Mouse (Mus musculus) megakaryocyte-erythroid progenitor cell, adult 5-6 weeks (primary cell): ENCODE measurements around the gene Dact2. TPM values are rescaled to one million over a fixed set of nuclear protein-coding genes. Genes with fewer than 3 reads are reported as not detected.

Experiments used
- ATAC-seq: replicated peaks from 2 replicates; pipeline ENCODE4 v1.8.0; 2016; ENCODE audit warnings: mild to moderate bottlenecking, inconsistent platforms; ENCODE audit not compliant: severe bottlenecking, poor library complexity, low FRiP score, low TSS enrichment
- total RNA-seq, 2 experiments: library from RNA; stranded (forward) in 1 of 2; stranded (reverse) in 1 of 2; fragments of 200-1000, 215-1000 nt in 1 of 2; fragments of >200 nt in 1 of 2; fragmentation: Nextera tagmentation in 1 of 2; gene quantifications; 2 replicates each; pipeline ENCODE4 v1.2.3; 2014 to 2017

Dact2 gene
- total RNA-seq, 2 experiments from 2014 or later = not detected

DNA sequence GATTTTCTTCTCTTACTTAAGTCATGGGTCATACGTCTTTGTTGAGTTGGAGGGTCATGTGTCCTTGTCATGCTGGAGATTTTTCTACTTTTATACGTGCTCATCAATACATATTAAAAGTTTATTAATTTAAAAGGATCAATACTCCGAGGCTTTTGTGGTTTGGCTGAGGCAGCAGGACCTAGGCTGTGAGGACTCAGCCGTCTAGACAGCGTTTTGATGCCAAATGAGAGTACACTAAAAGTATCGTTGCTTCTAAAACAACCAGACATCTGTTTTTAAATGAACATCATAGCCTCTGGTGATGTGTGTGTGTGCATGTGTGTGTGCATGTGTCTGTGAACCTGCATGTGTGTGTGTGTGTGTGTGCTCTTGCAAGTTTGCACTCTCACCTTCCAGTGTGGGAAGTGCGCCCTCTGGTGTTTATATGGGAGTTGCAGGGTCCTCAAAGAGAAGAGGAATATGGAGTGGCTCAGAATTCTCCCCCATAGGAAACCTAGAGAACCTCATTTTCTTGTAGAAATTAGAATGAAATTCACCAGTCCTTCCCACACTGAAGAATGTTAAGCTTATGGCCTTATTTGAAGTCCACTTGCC lies 16.6 kb upstream of the Dact2 start:
- peak; percentile 77; the same call in 1 of the 2 replicates for ATAC-seq

DNA sequence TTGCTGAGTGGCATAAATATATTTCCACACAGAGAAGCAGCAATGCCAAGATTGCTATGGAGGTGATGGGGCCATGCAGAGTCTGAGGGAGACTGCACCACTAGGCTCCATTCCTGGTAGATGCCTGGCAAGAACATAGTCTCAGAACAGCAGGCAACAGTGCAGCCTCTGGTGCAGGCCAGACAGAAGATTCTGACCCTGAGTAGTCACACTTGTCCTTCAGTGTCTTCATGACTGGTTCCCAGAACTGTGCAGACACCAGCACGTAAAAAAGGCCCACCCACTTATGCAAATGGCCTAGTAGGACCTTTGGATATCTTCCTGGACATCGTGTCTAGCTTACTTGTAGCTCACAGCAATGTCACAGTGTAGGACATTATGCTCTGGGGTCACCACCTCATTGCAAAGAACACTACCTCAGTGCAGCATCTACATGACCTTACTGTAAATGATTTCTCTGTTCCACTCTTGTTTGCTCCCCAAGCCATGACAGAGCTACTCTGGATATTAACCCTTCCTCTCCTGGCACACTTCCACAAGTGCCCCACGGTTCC lies 9.9 kb upstream of the Dact2 start:
- ATAC-seq = no peak

GRCm38 (mm10) chr17:14212796-14213195 lies 8.7 kb upstream of the Dact2 start:
- ATAC-seq = no peak

DNA sequence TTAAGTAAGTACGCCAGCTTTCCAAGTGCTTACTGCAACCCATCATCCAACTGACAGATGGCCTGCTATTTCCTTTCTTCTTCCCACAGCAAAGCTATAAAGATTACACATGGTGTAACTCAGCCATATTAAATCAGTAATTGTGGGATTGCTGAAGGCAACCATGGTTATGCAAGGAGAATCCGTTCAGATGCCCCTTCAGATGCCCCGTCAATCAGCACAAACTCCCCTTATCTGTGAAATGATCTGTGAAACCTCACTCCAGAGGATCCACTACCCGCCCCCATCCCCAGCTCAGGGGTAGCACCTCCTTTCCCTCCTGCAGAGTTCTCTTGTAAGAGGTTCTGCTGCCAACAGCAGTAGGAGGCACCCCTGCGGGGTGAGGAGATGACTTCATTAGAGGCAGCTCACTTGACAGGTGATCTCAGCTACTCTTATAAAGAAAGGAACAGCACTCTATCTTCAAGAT lies 3.0 kb upstream of the Dact2 start:
- no peak for ATAC-seq

GRCm38 (mm10) chr17:14206062-14206461 lies 2.0 kb upstream of the Dact2 start:
- peak; percentile 94 for ATAC-seq

DNA sequence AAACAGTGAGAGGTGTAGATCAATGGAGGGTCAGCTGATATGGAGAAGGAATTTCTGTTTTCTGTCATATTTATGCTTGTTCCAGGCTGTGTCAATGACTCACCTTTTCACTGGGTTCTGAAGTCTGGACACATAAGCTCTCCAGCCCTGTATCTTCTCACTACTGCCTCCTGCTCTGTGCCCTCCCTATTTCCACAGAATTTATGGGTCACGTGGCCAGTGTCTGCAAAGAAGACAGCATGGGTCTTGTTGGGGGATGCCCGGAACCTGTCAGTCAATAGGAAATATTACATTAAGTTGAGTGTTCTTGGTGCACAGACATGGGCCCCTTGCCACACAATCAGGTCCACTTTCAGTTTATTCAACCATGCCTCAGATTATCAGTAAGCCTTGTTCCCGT lies 1.1 kb upstream of the Dact2 start:
- no peak for ATAC-seq

GRCm38 (mm10) chr17:14203121-14203941 lies 773 bp downstream of the Dact2 start:
- no peak for ATAC-seq

GRCm38 (mm10) chr17:14202291-14203030 lies 1.6 kb downstream of the Dact2 start:
- no peak for ATAC-seq

DNA sequence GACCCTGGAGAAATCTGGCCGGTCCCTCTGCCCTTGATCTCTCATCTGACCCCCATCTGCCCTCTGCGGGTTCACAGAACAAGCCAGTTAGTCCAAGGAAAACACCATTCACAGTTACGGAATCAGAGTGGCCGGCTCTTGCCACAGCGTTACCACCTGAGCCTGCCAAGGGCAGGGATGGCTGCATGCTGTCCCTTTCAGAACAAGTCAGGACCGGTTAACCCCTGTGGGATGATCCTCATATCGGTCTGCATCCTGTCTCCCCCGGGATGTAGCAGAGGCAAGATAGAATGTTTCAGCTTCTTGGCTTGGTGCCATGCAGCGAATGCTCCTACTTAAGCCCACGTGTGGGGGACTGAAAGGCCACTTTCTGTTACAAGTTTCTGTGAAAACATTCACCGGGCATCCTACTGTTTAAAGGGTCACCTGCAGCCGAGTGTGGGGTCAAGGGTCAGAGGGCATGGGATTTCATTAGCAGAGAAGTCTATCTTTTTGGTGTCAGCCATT lies 2.8 kb downstream of the Dact2 start:
- ATAC-seq = no peak

DNA sequence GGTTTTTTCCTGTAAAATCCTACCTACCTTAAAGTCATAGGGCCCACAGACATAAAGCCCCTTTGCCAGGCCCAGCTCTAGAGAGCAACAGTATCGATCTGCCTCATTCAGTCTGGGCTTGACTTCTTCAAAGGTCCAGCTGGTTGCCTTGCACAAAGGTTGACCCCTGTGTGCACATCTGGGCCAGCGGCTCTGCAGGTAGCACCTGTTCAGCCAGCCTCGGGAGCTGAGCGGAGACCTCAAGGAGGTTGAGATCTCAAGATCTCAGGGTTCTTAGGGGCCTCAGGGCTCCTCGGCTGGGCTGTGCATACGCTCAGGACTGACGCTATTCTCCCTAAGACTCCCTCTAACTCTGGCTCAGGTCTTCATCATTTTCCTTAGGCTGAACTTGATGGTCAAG lies 3.9 kb downstream of the Dact2 start:
- no peak for ATAC-seq

DNA sequence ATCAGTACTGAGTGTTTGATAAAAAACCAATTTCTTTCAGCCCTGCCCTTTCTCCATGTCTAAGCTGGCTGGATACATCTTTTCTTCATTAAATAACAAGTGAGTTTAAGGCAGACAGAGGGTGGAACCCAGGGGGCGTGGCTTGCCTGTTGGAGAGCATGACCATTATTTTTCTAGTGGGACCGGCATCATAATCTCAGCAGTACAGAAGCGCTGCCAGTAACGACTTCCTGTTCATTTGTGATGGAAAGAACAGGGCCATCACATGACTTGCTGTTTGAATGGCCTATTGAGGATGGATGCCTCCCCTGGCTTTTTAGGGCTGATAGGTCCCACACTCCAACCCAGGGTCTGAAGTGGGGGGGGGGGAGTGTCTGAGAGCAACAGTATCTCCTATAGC lies 4.5 kb downstream of the Dact2 start:
- no peak for ATAC-seq

- ATAC-seq = no peak
These were observed 11.2 kb downstream of the Dact2 start for GRCm38 (mm10) chr17:14192924-14193323.

DNA sequence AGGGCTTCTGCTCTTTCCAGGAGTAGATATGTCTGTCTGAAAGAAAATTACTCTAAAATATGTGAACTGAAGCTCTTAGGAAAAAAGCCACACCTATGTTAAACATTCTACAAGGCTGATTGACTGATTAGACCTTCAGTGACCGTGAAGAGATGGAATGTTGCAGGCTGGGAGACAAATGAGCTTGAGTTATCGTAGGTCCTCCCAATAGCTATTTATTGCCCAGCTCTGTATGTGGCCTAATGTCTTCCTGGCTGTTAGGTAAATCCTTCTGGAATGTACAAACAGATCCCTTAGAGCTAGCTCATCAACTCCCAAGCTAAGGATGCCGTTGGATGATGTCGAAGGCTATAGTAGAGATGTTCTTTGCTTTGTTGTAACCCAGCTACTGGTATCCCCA lies 11.7 kb downstream of the Dact2 start:
- no peak for ATAC-seq

- ATAC-seq = no peak
These were observed 15.6 kb downstream of the Dact2 start for GRCm38 (mm10) chr17:14188455-14188854.

GRCm38 (mm10) chr17:14187096-14187495 lies 17.0 kb downstream of the Dact2 start:
- no peak for ATAC-seq

DNA sequence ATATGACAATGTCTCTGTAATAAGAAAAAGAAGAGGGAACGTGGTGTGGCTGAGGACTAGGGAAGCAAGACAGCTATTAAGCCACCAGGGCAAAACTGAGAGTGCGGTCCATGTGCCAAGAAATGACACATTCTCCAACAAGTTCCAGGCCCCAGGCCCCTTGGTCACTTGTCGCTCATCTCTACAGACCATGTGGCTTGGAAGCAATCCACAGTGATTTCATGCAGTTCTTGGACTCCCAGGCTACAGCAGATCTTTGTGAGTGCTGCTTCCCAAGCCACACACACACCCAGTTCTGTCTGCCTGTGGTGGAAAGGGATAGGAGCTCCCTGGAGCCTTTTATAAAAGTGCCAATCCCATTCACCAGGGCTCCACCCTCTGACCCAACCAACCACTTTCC lies 17.9 kb downstream of the Dact2 start:
- no peak for ATAC-seq

DNA sequence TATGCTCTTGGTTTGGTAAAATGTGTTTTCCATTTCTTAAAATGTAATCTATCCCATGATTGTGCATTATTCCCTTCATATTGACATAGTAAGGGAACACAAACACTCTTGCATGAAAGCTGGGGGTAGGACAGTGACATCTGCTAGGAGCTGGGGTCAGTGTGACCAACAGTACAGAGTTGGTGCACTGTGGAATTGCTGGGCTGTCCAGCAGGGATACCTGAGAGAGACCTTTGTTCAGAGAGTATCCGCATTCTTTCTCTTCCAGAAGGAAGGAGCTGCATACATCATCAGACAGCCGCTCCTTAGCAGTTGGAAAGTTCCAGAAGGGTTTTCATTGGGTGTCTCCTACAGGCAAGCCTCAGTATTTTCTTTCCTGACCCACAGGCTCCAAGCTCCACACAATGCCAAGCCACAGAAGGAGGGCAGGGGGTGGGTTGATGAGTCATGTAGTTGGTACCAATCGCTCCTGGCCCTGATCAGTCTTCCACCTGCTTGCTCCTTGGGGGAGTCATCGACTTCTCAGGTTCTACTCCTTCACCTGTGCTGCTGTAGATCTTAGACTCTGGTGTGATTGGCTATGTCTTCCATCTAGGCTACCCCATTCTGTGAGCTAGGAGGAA lies 19.8 kb downstream of the Dact2 start:
- no peak for ATAC-seq

DNA sequence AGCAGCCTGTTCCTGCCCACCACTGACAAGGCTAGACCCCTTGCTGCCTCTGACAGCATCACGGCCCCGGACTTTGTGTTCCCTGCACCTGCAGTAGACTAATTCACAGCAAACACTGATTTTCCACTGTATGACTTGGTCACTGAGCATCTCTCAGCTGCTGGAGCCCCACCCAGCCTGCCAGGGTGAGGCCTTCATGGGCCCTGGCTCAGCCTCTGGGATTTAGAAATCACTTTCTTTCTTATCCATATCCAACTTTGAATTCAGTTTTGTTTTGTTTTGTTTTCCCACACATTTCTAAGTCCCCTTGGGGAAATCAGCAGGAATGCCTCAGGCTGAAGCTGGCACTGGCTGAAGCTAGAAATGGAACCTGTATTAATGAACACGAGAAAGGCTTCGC lies 20.4 kb downstream of the Dact2 start:
- ATAC-seq = no peak

GRCm38 (mm10) chr17:14182860-14183259 lies 21.2 kb downstream of the Dact2 start:
- no peak for ATAC-seq
